Mouse (Mus musculus) liver, adult 2 months (tissue): ENCODE data around the gene Rpap3.

Experiments used
- CTCF ChIP-seq: fragments of 200-500 bp; IDR thresholded peaks from 2 replicates; pipeline ENCODE4 v1.5.1; 2011; ENCODE audit warnings: low read depth, low read length, control low read depth
- POLR2A ChIP-seq: fragments of 200-500 bp; IDR thresholded peaks from 2 replicates; pipeline ENCODE4 v1.6.1; 2011; ENCODE audit warnings: low read length, control low read depth; ENCODE audit not compliant: insufficient read depth; ENCODE audit errors: extremely low read depth

- TF ChIP-seq CTCF, result no peak
- TF ChIP-seq POLR2A, result no peak
These were observed 19.7 kb upstream of the Rpap3 start for GRCm38 (mm10) chr15:97725198-97725785.
